Mouse (Mus musculus) c-Kit-positive CD71-negative TER-119-negative erythroid progenitor cells, embryonic 14.5 days (primary cell): ENCODE measurements around the gene Msx2.

Experiments used
- DNase-seq: peaks from one replicate; pipeline ENCODE4 v3.0.0-alpha.2; 2013; ENCODE audit warnings: low read depth

Gene Msx2

DNA sequence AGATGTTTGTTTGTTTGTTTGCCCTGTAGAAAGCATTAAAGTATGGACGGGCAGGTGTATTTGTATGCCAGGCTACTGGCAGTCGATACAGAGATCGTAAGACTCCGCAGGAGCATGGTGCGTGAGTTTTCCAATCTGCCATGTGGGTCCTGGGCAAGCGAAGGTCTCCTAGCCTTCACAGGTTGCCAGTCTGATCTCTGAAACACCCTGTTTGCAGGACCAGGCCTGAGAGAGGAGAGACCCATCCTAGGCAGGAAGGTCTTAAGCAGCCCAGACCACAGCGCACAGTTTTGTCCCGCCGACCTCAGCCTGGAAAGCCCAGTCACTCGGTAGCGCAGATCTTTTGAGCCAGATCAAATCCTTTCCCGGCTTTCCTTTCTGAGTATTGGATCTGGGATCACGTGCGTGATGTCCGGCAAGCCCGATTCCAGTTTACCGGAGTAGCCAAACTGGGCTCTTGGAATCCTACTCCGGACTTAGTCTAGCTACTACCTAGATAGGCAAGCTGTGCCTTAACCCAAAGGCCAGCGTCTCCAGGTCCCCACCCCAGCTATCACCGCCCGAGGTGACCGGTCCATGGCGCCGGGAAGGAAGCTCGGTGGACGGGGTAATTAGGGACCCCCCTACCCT, 7.6 kb downstream of the Msx2 start:
- no peak for DNase-seq

DNA sequence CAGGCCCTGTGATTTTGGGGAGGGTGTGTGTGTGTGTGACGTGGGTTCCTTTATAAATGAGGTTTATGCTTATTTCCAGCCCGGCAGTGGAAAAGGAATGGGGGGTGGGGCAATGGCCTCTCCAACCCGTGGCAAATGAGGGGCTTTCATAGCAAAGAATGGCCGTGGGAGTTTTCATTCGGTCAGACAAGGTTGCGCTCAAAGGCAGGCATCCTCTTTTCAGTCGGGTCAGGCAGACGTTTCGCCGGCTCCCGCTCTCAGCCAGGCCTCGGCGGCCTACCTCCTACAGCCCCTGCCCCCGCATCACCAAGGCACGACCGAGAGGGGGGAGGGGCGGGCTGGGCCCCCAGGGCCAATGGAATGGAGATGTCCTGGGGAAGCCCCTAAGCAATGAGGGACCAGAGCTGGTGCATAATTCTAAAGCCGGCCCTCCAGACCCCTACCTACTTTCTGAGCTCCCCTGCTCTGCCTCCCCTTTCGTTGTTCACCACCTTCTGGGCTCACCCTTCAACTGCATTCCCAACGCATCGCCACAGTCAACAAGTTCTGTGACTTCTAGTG, 8.4 kb downstream of the Msx2 start:
- DNase-seq, result no peak

DNA sequence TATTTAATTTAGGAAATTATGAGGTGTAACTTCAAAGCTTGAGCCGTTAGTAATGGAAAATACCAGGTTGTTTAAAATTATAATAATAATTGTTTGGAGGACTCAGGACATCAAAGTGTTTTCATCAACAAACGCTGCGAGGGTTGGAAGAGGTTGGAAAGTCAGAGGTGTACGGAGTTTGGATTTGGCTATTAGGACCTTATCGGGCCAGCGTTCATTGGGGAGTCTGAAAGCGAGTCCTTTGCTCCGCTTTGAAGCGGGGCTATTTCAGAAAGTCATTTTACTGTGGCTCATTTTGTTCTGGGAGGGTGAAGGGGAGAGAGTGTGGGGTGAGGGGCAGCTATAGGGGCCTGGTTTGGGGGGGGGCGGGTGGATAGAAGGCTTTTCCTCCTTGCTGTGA, 8.9 kb downstream of the Msx2 start:
- DNase-seq, result no peak

DNA sequence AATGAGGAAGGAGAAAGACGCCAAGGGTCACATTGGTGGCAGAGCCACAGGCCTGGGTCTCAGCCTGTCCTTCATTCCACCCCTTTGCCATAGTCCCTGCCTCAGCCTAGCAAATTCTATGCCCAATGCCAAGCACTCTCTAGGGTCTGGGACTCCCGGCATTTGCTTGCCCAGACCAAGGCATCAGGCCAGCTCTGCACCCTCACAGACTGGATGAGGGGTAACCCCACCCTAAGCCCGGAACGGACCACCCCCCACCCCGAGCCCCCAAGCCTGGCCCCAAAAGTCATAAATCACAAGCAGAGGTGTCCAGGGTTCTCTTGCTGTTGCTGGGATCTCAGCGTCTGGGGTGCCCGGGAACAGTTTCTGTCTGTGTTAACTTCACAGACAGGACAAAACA, 9.8 kb downstream of the Msx2 start:
- no peak for DNase-seq

DNA sequence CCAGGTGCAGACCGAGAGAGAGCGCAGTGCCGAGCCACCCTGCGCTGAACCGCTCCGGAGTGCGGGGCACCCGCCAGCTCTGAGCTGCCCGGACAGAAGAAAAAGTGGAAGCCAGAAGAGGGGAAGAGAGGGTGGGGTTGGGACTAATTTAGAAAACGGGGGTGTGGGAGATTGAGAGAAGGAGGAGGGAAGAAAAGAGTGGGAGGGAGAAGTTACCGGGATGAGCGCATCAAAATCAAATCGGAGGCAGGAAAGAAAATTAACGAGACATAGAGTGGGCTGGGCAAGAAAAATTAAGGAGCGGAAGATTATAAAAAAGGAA, 10.3 kb downstream of the Msx2 start:
- DNase-seq, result no peak

DNA sequence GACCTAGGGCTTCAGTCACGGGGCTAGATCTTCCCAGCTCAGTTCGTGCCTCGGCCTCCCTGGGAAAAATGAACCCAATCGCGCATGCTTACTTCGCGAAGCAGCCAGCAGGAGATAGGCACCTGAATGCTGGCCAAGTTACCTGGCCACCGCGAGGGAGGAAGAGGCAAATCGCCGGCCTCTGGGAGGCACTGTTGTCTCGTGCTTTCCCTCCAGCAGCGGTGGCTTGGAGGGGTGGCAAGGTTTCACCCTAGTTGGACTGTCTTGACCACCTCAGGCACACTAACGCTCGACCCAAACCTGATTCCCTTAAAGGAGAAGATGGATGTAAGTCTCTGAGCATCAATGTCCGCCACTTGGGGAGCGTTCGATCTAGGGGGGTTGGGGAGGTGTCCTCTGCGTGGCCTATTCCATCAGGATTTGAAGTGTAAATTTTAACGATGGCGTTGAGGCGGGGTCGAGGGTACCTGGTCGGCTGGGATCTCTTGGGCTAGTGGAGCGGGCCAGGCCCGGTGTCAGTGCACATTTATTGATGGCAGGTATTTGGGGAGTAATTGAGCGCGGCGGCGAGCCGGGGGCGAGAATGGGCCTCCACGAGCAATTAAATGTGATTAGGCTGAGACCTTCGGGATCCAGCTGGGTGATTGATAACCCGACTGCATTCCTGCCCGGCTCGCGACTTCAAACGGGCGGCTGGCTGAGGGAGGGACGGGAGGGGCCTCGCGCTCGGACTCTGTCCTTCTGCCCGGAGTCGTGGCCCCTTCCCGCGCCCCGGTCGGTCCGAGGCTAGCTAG, 10.8 kb downstream of the Msx2 start:
- DNase-seq, result no peak

DNA sequence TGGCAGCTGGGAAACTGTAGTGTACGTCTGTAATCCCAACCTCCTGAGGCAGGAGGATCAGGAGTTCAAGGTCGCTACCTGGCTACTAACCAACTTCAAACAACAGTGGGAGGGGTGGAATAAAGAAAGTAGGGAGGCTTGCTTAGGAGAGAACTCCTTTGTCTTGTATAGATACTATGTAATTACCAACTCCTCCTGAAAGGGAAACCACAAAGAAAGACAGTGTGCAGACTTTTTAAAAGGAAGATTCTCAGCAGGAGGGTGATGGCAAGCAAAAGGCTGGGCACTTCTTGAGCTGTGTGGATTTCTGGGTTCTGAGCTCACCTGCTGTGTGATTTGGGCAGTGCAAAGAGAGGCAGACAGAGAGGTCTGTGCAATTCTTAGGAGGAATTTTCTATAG, 11.5 kb downstream of the Msx2 start:
- no peak for DNase-seq

DNA sequence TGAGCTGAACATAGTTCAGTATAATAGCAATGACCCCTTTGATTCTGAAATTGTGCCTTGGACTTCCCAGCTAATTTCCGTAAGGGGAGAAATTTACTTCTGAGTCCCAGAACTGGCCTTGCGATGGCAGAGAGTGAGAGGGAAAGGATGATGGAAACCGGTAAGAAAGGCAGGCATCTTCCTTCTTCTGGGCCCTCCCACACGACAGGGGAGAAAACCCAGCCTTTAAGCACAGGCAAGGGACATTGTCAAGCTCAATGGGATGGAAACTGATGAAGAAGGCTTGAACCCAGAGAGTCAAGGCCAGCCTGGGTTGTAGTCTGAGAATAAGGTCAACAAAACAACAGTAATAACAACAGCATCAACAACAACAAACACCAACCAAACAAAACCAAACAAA, 14.1 kb downstream of the Msx2 start:
- DNase-seq, result no peak

DNA sequence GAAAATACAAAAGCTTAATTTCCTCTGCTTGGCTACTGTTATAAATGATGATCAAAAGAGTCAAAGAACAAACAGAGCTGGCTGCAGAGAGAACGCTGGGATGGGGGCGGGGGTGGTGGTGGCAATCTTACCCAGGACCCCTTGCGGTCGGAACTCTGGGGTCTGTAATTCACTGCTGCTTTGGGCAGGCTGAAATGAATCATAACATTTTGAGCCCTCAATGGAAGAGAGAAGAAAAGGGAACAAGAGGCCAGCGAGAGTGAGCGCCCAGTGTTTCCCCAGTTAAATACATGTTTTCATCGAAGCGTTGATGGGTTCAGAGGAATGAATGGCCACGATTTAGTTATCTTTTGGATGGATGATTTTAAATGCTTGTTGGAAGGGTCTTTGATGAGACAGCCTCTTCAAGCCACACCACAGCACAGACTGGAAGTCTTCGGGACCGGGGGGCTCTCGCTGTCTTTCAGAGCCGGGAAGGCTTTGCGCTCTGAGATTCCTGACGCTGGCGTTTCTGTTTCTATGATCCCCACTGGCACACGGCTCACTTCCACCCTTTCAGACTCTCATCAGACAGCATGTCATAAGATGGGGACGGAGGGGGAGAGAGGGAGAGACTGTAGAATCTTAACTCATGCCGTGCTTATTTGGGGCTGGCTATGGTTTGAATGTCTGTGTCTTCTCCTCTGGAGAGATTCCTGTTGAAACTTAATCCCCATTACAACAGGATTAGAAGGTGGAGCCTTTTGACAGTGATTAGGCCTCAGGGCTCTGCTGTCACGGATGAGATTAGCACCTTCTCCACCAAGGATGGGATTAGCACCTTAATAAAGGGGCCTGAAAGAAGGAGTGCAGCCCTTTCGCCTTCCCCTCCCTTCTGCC, 17.8 kb downstream of the Msx2 start:
- DNase-seq, result no peak

DNA sequence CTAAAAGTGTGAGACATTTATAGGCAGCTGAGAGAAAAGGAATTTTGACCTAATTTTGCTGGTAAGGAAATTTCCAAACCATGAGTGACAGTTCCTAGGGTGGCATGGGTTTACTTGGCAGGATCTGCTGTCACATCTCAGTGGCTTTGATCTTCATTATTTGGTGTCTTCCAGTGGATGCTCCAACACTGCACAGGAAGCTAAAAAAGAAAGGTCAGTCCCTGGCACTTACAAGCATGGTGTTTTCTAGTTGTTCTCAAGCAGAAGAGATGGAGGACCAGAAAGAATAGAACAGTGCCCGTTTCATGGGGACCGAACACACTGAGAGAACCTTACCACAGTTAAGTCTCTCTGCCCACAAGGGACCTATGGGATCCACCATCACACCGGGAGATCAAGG, 18.9 kb downstream of the Msx2 start:
- DNase-seq, result no peak

DNA sequence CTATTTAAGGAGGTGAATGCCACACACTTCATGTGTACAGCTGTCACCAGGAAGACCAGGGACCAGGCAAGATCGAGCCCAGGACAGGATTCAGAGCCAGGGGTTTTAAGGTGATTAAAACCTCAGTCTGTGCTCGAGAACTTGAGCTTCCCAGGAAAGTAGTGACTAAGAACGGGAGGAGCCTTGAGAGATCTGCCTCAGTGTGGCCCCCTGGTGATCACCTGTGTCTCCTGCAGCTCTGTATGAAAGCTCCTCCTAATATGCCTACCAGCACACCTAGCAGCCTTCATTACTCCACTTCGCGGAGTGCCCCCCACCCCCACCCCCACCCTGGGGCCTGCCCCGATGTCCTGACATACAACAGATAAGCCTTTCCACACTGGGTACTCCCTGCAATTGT, 25.3 kb downstream of the Msx2 start:
- no peak for DNase-seq

DNA sequence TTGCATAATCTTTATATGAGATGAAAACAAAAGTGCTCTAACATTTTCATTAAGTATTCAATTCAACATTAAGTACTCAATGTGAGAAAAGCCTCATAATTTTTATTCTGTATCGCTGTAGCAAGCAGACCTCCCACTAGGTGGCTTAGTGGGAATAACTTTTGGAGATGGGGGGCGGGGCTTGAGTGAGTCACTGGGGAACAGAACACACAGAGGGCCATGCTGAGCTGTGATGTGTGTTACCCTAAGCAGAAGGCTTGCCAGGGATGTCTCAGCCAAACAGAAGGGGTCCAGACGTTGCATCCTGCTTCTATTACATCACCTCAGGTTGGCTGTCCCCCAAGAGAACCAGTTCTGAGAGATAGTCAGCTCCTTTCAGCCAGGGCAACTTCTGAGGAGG, 29.3 kb downstream of the Msx2 start:
- DNase-seq, result no peak

DNA sequence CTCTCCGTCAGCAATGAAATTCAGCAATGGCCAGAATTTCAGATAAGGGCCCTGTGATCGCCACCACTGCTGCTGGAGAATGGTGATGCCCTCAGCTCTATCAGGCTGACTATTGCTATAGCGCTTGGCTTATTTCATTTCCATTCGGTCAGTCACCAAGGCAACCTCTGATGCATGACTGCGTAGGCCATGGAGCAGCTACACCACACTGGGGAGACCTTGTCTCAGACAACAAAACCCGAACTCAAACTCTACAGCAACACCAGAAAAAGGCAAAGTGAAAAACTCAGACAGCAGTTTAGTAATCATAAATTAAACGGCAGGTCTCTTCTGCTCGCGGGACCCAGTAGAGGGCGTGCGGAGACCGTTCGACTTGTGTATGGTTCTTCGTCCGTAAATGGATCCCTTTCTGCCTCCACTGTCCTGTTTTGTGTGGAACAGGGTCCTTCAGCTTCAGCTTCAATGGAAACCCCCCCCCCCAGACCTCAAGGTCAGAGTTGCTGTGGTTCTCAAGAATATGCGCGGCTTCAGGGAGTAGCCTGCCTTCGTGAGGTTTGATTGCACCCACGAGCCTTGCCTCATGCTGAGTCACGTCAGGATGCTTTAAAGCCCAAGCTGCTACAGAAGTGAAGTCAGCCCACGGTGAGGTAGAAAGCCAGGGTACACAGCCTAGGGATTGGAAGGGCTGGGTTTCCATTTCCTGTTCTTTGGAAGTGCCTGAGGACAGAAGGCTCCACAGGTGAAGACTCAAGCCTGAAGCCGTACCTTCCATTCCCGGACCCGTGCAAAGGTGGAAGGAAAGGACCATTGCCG, 30.5 kb downstream of the Msx2 start:
- no peak for DNase-seq

DNA sequence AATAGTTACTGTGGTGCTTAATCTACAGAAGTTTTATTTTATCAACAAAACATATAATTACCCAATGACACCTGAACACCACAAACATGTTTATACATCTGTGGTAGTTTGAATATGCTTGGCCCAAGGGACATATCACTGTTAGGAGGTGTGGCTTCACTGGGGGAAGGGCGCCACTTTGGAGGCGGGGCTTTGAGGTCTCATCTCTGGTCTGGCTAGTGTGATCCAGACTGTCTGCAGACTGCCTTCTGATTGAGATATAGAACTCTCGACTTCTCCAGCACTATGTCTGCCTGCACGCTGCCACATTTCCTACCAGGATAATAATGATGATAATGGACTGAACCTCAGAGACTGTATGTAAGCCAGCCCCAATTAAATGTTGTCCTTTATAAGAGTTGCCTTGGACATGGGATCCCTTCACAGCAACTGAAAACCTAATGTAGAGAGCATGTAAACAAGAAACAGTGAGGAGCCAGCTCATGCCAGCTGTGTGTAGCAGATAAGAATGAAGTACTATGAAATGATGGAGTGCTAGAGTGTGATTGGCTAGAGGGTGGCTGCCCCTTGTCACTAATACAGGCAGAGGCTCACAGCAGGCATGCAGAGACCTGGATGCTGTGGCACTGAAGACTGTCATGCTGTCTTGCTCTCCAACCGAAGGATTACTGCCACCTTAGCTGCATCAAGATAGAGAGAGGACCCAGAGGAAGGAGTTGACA, 31.4 kb downstream of the Msx2 start:
- no peak for DNase-seq

DNA sequence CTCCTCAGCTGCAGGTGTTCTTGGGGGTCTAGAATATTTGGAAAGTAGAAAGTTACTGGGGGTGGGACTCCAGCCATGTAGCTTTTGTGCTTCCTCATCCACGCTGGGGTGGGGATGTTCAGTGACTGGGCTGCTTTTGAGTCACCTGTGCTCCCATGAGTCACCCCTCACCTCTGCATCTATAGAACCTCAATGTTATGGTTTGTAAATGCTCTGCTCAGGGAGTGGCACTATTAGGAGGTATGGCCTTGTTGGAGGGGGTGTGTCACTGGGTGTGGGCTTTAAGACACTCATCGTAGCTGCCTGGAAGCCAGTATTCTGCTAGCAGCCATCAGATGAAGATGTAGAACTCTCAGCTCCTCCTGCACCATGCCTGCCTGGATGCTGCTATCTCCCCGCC, 32.9 kb downstream of the Msx2 start:
- no peak for DNase-seq

DNA sequence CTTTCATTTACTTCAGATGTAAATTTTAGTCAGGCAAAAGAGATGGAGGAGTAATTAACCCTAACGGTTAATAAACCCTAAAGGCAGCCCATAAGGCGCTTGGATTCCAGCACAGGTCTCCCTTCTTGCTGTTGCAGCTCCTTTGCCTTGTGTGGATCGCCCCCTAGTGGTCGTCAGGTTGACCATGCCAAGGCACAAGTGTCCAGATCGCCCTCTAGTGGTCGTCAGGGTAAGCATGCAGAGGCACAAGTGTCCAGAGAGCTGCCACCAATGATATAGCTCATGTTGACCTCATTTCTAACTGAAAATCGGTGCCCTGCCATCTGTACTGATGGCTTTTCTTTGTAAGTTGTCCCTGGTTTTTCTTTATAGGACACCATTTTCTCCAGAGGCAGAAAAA, 46.4 kb downstream of the Msx2 start:
- DNase-seq, result peak; percentile 79

DNA sequence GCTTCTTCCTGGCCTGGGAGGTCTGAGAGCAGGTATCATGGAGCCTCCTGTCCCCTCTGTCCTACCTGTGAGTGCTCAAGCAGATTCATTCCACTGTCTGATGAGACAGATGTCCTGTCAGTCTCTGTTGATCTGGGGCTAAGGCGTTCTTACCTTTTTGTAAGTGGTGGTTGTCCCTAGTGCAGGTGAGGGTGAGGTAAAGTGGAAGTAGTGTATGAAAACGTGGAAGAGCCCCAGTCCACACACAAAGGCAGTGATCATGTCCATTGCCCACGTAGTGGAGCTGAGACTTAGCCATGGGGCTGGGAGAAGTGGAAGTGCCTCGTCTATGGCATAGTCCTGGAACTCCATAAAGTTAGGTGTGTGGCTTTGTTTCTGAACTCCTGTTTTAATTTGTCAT, 51.7 kb downstream of the Msx2 start:
- no peak for DNase-seq

DNA sequence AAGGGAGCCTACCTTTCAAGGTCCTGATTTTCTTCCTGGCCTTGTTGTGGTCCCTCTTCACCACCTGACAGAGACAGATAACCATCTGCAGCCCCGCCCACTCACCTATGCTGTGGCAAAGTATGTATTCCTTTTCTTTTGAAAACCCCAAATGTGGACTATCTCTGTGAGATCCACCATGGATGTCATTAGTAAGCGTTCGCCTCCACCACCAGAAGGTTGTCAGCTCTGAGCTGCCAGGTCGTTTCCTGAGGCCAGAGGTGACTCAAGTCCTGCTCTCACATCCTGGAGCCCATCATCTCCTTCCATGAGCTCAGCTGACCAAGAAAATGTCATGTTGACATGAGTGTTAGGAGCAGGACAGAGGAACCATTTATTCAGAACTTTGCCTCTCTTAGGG, 52.1 kb downstream of the Msx2 start:
- no peak for DNase-seq

DNA sequence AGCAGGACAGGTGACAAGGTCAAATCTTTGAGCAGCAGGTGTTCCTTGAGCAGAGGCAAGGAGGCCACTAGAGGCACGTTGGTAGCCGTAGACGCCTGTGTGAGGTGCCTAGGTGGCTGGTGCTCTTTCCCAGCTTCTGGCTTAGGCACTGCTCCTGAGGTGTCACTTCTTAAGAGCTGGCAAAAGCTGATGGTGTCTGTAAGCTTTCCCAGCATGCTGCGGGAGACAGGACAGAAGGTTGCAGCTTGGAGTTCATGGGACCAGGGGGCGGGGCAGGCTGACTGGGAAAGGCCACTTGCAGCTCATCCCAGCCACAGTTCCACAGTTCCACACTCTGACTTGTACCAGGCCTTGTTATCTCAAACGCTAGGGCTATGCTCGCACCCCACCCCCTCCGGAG, 53.2 kb downstream of the Msx2 start:
- no peak for DNase-seq

DNA sequence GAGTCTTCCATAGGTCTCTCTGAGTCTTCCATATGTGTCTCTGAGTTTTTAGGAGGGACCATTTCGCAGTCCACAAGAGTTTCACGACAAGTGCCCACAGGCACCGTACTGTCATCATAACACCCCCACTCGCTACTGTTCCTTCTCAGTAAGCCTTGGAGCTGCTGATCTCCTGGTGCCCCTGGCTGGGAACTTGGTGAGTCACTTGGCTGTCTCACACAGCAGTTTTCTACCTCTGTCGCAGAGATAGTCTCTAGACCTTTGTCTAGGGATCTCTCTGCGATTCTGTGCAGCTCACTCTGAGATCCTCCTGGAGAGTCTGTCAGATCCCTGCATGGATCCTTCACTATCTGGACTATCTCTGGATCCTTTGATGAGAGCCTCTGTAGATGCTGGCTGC, 55.2 kb downstream of the Msx2 start:
- no peak for DNase-seq
